Mouse (Mus musculus) midbrain, postnatal 0 days (tissue): Measurements from ENCODE around the gene Fam78a. TPM values are rescaled to one million over a fixed set of nuclear protein-coding genes. Genes with fewer than 3 reads are reported as not detected.

Experiments
- ATAC-seq: fragments of 200-750 bp; cut with Nextera tagmentation; 2 replicates; pipeline ENCODE4 v1.8.0; 2017; ENCODE audit warnings: moderate number of reproducible peaks, mild to moderate bottlenecking, moderate TSS enrichment, moderate library complexity; ENCODE audit not compliant: low FRiP score
- DNase-seq: peaks from one replicate; pipeline ENCODE4 v3.0.0-alpha.2; 2015; ENCODE audit warnings: low spot score
- H3K27ac ChIP-seq: fragments of 300-500 bp; sonication (generic); 2 replicates; pipeline ENCODE4 v1.5.1; 2014; ENCODE audit warnings: low read depth, mild to moderate bottlenecking, low read length, mixed read lengths
- H3K27me3 ChIP-seq: fragments of 300-500 bp; sonication (generic); 2 replicates; pipeline ENCODE4 v1.6.1; 2014; ENCODE audit warnings: low read length, control low read depth, mixed read lengths; ENCODE audit not compliant: insufficient read depth
- H3K36me3 ChIP-seq: fragments of 300-500 bp; sonication (generic); 2 replicates; pipeline ENCODE4 v1.6.1; 2014; ENCODE audit warnings: low read length, control low read depth, mixed read lengths; ENCODE audit not compliant: insufficient read depth
- H3K4me1 ChIP-seq: fragments of 300-500 bp; sonication (generic); 2 replicates; pipeline ENCODE4 v1.6.1; 2014; ENCODE audit warnings: mild to moderate bottlenecking, control low read depth, antibody characterized with exemption, low read length, mixed read lengths; ENCODE audit not compliant: insufficient read depth
- H3K4me2 ChIP-seq: fragments of 300-500 bp; sonication (generic); 2 replicates; pipeline ENCODE4 v1.6.1; 2014; ENCODE audit warnings: low read depth, mild to moderate bottlenecking, low read length, mixed read lengths; ENCODE audit not compliant: poor library complexity, severe bottlenecking
- H3K4me3 ChIP-seq: fragments of 300-500 bp; sonication (generic); 2 replicates; pipeline ENCODE4 v1.5.1; 2014; ENCODE audit warnings: low read depth, mild to moderate bottlenecking, low read length, moderate library complexity
- H3K9ac ChIP-seq: fragments of 300-500 bp; sonication (generic); replicated peaks from 2 replicates; pipeline ENCODE4 v1.6.1; 2014; ENCODE audit warnings: mild to moderate bottlenecking, low read length, moderate library complexity, mixed read lengths; ENCODE audit not compliant: poor library complexity, severe bottlenecking
- H3K9me3 ChIP-seq: fragments of 300-500 bp; sonication (generic); 2 replicates; pipeline ENCODE4 v1.6.1; 2016; ENCODE audit warnings: low read length, control low read depth
- CTCF ChIP-seq: IDR thresholded peaks from 2 replicates; pipeline ENCODE4 v1.5.1; 2016; ENCODE audit warnings: antibody characterized with exemption, mild to moderate bottlenecking
- WGBS: fragments of 180-500 bp; shearing (Covaris S2); extraction: QIAGEN DNeasy Blood & Tissue Kit; methylation state at CpG from one replicate; pipeline ENCODE4 v1.1.7; 2014; 5-methylcytosine and 5-hydroxymethylcytosine counted together
- polyA plus RNA-seq: library from polyadenylated mRNA; unstranded; fragments of >200 nt; fragmentation: Nextera tagmentation; extraction: Ambion mirVana; gene quantifications from 2 replicates; pipeline ENCODE4 v1.2.1, GENCODE M21; 2015
- total RNA-seq: library from RNA; depleted of rRNA; stranded (reverse); fragments of >200 nt; gene quantifications from 2 replicates; pipeline ENCODE4 v1.2.3, GENCODE M21; 2014

Gene Fam78a
- total and polyA plus RNA-seq, 2 experiments from 2014 or later = 0.35 to 0.77 TPM

- WGBS = 70% methylated on average over 2 of the region's 2 CpGs
- H3K27ac ChIP-seq = no peak overlapping the region
- ATAC-seq (no peak), DNase-seq (no peak)
- no peaks in the 10 kb centered on the region for H3K36me3 ChIP-seq
- H3K4me1 ChIP-seq = peaks cover 9% of the 10 kb centered on the region; the same call in 1 of the 2 replicates
- TF ChIP-seq CTCF = no peak
- H3K9ac ChIP-seq = no peak overlapping the region
- H3K4me3 ChIP-seq = no peak overlapping the region
- no peak overlapping the region for H3K4me2 ChIP-seq
- H3K9me3 ChIP-seq = no peaks in the 10 kb centered on the region
- H3K27me3 ChIP-seq = peaks cover 45% of the 10 kb centered on the region
Measured at GRCm38 (mm10) chr2:32085231-32085630, 574 bp upstream of the Fam78a start.

DNA sequence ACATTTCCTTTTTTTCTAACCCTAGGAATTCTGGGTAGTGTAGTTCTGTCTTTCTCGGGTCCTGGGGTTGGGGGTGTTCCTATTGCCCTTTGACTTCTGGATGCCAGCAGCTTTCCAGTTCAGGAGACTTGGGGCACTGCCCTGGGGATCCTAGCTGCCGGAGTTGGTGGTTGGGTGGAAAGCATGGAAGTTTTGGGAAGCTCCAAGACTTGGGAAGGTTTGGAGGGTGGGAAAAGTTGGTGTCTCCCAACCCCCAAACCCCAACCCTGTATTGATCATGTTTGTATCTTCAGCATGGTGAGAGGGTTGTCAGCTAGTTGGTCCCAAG, 179 bp upstream of the Fam78a start:
- TF ChIP-seq CTCF = no peak
- Histone ChIP-seq H3K9ac (peak overlapping the region; percentile 51; the same call in 1 of the 2 replicates), H3K36me3 (no peaks in the 10 kb centered on the region), H3K4me2 (peak overlapping the region; percentile 100), H3K4me1 (peaks cover 9% of the 10 kb centered on the region; the same call in 1 of the 2 replicates), H3K27me3 (peaks cover 45% of the 10 kb centered on the region), H3K27ac (no peak overlapping the region), H3K4me3 (peak overlapping the region; percentile 65), H3K9me3 (no peaks in the 10 kb centered on the region)
- 25% methylated on average over 2 of the region's 2 CpGs for WGBS
- ATAC-seq (no peak), DNase-seq (no peak)

DNA sequence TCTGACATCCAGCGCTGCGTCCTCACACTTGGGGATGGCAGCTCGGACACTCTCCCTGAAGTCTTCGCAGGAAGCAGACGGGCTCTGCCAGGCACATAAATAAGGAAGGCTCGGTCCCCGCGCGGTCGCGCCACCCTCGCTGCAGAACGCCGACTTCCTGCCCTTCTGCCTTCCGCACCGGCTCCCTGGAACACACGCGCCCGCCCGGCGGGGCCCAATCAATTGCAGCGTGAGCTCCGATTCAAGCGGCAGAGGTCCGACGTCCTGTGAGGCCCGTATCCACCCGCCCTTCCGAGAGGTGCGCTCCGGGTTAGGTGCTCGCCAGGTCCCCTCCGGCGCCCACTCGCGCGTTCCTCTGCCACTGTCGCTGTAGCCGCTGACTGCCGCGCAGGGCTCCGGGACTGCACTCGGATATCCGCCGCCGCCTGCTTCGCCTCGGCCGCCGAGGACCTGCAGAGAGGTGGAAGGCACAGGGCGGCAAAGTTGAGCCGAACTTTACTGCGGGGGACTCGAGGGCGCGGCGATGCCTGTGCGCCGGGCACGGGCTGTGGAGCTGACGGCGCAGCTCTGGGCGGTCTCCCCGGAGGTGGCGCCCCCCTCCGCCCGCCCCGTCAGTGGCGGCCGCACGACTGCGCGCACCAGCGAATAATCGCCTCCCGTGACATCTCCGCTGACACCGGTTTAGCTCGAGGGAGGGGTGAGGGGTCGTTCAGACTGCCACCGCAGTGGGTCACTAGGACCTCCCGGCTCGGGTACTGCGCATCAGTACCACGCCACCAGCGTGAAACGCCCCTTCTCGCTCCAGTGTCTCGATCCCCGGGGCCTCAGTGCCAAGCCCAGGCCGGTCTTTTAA, 1.3 kb downstream of the Fam78a start:
- ATAC-seq = no peak
- no peaks in the 10 kb centered on the region for H3K36me3 ChIP-seq
- 0 out of 2 replicates have a peak overlapping the region, but pooled peaks have one; percentile 39 for H3K9ac ChIP-seq
- no peak for DNase-seq
- H3K9me3 ChIP-seq = no peaks in the 10 kb centered on the region
- peak overlapping the region; percentile 100 for H3K4me2 ChIP-seq
- peaks cover 44% of the 10 kb centered on the region for H3K27me3 ChIP-seq
- peaks cover 9% of the 10 kb centered on the region; the same call in 1 of the 2 replicates for H3K4me1 ChIP-seq
- WGBS = under 1% methylated on average over 73 of the region's 91 CpGs
- H3K4me3 ChIP-seq = peak overlapping the region; percentile 65
- no peak for TF ChIP-seq CTCF
- no peak overlapping the region for H3K27ac ChIP-seq

GRCm38 (mm10) chr2:32082229-32082628, 2.4 kb downstream of the Fam78a start:
- Histone ChIP-seq H3K36me3 (no peaks in the 10 kb centered on the region), H3K27ac (no peak overlapping the region), H3K4me2 (peak overlapping the region; percentile 100; the same call in 1 of the 2 replicates), H3K27me3 (peaks cover 33% of the 10 kb centered on the region), H3K9ac (no peak overlapping the region; the same call in 1 of the 2 replicates), H3K4me3 (no peak overlapping the region), H3K9me3 (no peaks in the 10 kb centered on the region), H3K4me1 (peaks cover 9% of the 10 kb centered on the region; the same call in 1 of the 2 replicates)
- ATAC-seq (no peak), DNase-seq (no peak)
- 40% methylated on average over 2 of the region's 2 CpGs for WGBS
- TF ChIP-seq CTCF = no peak

DNA sequence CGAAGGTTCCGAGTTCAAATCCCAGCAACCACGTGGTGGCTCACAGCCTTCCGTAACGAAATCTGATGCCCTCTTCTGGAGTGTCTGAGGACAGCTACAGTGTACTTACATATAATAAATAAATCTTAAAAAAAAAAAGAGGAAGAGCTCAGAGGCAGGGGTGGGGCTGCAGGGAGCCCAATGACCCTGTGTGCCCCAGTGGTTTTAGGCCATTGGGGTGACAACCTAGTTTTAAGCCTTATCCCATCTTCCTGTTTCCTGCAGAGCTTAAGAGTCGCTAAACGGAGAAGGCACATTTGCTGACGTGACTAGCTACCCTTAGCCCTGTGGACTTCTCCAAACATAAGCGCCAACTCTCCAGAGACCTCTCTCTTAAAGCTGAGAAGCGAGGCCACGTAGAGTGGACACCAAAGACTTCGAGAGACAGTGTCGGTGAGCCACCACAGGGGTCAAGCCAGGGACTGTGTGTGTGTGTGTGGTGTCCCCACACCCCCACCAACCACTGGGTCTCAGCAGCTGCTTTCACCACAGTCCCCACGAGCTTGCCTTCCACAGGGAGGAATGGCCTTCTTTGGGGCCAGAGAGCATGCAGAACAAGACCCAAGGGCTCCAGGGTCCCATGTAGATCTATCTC, 3.2 kb downstream of the Fam78a start:
- WGBS = 89% methylated on average over 14 of the region's 14 CpGs
- H3K9me3 ChIP-seq = no peaks in the 10 kb centered on the region
- ATAC-seq (no peak), DNase-seq (no peak)
- H3K4me2 ChIP-seq = no peak overlapping the region
- no peak overlapping the region for H3K9ac ChIP-seq
- no peak overlapping the region for H3K27ac ChIP-seq
- TF ChIP-seq CTCF = no peak
- H3K36me3 ChIP-seq = no peaks in the 10 kb centered on the region
- peaks cover 9% of the 10 kb centered on the region; the same call in 1 of the 2 replicates for H3K4me1 ChIP-seq
- peaks cover 32% of the 10 kb centered on the region for H3K27me3 ChIP-seq
- no peak overlapping the region for H3K4me3 ChIP-seq

- H3K9me3 ChIP-seq = no peaks in the 10 kb centered on the region
- peaks cover 9% of the 10 kb centered on the region; the same call in 1 of the 2 replicates for H3K4me1 ChIP-seq
- ATAC-seq (no peak), DNase-seq (no peak)
- H3K9ac ChIP-seq = no peak overlapping the region
- H3K4me2 ChIP-seq = no peak overlapping the region
- WGBS = 91% methylated on average over 3 of the region's 3 CpGs
- peaks cover 32% of the 10 kb centered on the region for H3K27me3 ChIP-seq
- no peak for TF ChIP-seq CTCF
- no peak overlapping the region for H3K4me3 ChIP-seq
- H3K36me3 ChIP-seq = no peaks in the 10 kb centered on the region
- no peak overlapping the region for H3K27ac ChIP-seq
Measured at GRCm38 (mm10) chr2:32080681-32081080, 4.0 kb downstream of the Fam78a start.
